Mouse (Mus musculus): Measurements from ENCODE around the gene Olfr1132.
"Not testable (repeated sequence)": the region's sequence is repeated elsewhere in the genome, so short reads cannot be mapped to it uniquely, and the experiment has no call there.

Gene Olfr1132

DNA sequence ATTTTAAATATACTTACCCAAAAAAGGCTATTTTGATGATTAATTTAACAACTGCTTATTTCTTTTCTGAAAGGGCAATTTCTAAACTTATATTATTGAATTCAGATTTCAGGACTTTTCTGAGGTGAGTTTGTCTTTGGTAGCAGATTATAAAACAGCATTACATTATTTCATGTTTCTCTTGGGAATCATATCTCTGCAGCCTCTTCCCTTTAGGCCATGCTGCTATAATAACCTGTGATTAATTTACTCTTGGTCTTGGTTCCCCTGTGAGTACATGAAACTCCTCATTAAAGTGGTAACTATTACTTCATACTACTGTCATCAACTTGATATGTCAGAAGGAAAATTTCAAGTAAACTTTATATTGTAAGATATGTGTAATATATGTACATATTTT lies at the start of gene Olfr1132:
TSS of gene Olfr1132 (minus strand) at position 101 of the 400 bp plus-strand sequence.
- no peak for DNase-seq (ENCODE audit: low read depth, low spot score)

DNA sequence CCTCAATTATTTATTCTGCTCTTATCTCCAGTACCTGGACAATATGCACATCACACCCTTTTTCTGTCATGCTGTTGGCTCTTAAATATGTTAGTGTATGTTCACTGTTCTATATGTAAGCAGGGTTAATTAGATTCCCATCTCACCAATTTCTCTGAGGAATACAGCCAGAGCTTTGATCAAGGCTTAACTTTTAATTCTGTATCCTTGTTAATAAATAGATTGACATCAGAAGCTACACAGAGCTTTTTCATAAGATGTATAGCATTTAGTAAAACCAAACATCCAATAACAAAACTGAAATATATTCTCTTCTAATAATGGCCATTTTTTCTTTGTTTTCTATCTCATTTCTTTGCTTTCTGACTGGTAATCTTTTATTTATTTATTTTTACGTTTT lies 36.2 kb upstream of the Olfr1132 start, which contains the start of gene Olfr1135:
TSS of gene Olfr1135 (minus strand) at position 101 of the 400 bp plus-strand sequence.
- DNase-seq (ENCODE audit: low read depth, low spot score) = no peak

DNA sequence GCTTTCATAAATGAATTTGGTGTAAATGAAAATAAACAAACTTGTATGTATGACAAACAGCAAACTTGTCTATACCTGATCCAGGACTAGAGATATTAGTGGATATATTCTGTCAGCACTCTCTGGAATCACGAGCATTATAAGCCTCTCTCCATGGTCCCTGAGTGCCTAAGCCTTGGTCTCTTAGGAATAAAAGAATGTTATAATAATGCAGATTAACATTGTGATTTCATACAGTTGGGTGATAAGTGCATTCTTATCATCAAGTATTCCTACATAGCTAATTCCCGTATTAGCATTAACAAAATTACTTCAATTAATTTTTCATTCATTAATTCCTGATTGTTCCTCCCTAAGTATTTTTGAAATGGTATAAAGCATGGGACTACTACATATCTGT lies 21.0 kb upstream of the Olfr1132 start, which contains the start of gene Olfr1134:
TSS of gene Olfr1134 (minus strand) at position 101 of the 400 bp plus-strand sequence.
- DNase-seq (ENCODE audit: low read depth, low spot score) = no peak

DNA sequence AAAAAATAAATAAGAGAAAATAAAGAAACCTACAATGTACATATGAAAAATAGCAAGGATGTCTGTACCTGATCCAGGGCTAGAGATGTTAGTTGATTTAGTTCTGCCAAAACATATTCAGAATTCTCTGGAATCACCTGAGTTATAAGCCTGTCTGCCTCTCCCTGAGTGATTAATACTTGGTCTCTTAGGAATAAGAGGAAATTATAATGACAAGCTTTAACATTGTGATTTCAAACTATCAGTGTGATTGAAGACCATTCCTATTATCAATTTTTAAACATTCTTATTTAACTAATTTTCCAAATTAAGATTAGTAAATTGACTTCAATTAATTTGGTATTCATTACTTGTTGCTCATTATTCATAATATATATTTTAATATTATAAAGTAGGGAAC lies 9.9 kb upstream of the Olfr1132 start, which contains the start of gene Olfr1133:
TSS of gene Olfr1133 (minus strand) at position 101 of the 400 bp plus-strand sequence.
- DNase-seq (ENCODE audit: low read depth, low spot score) = no peak

DNA sequence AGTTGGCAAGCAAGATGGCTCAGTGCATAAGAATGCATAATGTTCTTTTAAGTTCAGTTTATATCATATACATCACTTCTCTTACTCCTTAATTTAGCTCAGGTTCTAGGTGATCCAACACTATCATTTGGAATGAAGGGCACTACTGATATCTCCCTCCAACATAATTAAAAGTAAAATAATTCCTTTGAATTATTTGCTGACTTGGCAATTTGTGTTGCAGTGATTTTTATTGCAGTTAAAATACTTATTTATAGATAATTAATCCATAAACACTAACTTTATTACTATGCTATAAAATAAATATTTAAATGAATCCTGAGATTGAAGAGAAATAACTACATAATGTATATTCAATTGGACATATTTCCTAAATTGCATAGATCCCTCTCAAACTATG lies 5.1 kb upstream of the Olfr1132 start:
- no peak for DNase-seq (ENCODE audit: low read depth, low spot score)

DNA sequence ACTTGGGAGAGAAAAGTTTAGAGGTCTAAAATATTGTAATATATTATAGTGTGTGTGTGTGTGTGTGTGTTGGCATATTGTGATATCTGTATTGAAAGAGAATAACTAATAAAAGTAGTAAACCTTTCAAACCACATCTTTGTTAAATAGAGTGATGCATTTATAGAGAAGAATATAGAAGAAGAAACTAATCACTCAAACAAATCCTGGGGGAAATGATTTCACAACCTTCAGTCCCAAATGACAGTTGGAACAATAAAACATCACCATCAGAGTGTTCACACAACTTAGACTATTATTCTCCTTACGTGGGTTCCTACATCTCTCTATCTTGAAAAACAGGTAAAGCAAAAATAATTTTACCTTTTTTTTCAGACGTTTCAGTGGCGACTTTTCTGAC lies 10.5 kb downstream of the Olfr1132 start, which contains the start of gene Olfr1131:
TSS of gene Olfr1131 (plus strand) at position 301 of the 400 bp plus-strand sequence.
- no peak for DNase-seq (ENCODE audit: low read depth, low spot score)

DNA sequence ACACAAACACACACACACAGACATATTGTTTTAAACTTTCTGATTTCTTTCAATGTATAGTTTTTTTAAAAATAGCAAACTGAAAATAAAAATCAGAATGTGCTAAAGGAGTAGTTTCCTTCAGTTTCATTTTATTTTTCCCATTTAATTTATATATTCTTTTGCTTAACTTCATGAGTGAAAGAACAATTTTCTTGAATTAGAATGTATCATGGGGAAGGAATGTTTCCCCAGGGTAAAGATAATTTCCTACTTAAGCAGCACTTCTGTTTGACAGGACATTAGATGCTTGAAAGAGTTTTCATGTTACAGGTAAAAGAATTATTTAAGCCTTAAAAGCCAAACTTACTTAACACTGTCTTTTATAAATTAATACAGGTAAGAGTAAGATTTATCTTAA lies 31.4 kb downstream of the Olfr1132 start, which contains the start of gene Olfr1130:
TSS of gene Olfr1130 (plus strand) at position 301 of the 400 bp plus-strand sequence.
- not testable (repeated sequence) for DNase-seq (ENCODE audit: low read depth, low spot score)

Measured in brain, adult 2 months (tissue).